Mouse (Mus musculus) cerebellum, adult 8-10 months (tissue): Measurements from ENCODE around the gene Colec11.

Source experiments
- DNase-seq: peaks from one replicate; pipeline ENCODE4 v3.0.0; 2022

Gene Colec11

DNA sequence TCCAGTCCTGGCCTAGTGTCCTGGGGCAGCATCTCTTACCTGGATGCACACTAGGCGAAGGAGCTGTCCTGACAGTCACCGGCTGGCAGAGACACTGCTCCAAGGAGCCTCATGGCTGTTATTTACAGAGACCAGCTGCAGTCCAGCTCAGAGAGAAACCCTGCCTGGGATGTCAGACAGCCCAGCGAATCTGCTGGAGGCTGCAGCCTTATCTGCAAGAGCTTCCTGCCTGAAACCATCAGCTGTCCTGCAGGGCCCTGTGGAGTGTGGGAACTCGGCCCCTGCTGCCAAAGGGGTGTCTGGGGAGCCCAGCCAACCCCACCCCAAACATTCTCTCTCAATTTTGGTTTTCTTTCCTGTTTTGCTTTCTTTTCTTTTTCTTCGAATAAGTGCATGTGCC is at the start of gene Colec11:
TSS of gene Colec11 (minus strand) at position 183 of the 400 bp plus-strand sequence.
- DNase-seq, result no peak

DNA sequence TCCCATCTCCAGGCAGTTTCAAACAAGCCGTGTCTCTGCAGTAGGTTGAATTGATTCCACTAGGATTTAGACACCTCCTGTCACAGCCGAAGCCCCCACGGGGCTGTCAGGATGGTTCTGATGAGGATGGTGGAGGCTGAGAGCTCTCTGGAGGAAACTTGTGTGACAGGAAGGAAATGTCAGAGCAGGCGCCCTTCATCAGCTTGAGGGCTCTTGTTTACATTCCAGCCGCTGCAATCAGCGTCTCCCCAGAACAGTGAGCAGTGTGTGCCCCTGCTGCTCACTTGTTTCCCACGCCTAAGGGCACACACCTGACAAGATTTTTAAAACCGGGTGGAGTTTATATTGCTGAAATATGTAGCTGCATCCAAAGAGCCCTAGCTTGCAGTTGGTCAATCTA is 44.1 kb upstream of the Colec11 start:
- DNase-seq, result no peak

DNA sequence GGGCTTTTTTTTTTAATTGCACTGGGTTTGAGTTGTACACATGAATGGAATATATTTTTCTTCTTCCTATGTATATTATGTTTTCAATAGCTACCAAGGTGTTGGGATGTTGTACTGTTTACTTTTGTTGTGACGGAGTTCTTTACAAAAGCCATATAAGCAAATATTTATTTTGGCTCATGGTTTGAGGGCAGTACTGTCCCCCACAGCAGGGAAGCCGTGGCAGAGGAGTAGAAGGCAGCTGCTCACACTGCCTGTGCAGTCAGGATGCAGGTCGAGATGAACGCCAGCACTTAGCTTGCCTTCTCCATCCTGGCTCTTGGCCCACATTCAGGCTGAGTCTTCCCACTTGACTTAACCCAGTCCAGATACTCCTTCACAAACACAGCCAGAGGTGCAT is 43.6 kb upstream of the Colec11 start:
- DNase-seq, result no peak

DNA sequence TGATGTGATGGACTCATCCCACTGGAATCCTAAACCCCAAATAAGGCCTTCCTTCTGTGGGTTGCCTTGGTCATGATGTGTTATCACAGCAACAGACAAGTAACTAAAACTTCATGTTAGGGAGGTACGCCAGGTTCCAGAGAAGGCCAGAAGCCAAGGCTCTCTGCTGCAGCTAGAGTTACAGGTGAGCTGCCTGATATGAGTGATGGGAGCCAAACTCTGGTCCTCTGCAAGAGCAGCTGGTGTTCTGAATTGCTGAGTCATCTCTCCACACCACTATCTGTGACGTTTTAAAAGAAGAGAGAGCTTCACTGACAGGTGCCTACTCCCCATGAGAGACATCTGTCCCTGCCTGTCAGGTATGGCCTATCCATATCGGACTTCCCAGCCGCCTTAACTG is 39.5 kb upstream of the Colec11 start:
- no peak for DNase-seq

DNA sequence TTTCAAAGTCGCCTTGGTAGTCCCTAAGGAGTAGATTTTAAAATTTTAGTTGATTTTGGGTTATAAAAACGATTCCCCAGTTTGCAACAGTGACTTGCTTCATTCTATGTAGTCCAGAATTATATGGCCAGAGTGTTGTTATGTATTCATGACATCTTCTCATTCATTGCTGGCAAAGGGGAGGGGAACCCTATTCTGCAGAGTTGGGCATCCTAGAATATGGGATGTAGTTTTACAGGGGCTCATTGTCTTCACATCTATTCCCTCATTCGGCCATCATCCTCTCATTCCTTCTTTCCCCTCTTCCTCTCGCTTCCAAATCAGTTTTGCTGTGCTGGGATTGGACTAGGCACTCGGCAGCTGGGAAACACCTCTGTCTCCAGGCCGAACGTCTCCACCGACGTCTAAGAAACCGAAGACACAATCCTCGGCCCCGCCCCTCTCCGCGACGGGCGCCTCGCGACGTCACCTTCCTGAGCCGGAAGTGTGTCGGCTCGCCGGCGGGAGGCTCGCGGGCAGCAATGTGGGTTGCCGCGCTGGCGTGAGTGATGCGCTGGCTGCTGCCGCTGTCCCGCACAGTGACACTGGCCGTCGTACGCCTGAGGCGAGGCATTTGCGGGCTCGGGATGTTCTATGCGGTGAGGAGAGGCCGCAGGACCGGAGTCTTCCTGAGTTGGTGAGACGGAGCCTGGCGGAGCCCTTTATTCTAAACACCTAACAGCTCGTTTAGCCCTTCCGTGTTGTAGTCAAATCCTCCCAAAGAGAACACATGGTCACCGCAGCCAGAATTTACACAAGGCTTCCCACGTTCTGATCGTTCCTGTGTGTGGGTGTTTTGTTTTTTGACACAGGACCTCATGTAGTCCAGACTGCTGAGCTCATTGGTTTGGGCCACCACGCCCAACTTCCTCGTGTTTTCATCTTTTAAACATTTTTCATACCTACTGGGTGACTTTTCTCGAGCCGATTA is 26.2 kb upstream of the Colec11 start, which contains the start of gene Rnaseh1:
TSS of gene Rnaseh1 (plus strand) at position 462 of the 970 bp plus-strand sequence.
- DNase-seq, result peak; percentile 84

DNA sequence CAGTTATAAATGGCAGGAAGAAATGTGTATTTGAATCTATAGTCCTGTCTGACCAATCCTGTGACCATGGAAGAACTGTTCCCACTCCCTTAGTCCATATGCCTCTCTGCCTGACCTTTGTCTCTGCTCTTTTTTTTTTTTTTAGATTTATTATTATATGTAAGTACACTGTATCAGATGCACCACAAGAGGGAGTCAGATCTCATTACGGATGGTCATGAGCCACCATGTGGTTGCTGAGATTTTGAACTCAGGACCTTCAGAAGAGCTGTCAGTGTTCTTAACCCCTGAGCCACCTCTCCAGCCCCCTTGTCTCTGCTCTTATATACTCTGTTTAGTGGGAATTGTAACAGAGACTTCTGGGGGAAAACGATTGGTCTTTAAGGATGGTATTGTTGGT is 15.6 kb upstream of the Colec11 start:
- no peak for DNase-seq

DNA sequence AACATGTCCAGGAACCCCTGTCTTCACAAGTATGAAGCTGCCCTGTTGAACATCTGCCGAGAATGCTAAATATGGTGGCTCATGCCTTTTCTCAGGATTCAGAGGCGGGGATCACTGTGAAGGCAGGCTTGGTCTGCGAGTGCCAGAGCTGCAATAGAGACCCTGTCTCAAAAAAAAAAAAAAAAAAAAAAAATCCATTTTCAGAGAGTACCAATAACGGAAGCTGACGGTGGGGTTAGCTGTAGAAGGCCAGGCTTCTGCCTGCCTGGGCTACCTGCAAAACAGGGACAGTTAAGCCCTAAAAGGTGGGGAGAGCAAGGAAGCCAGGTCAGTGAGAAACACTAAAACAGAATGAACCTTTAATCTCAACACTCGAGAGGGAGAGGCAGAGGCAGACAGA is 13.4 kb upstream of the Colec11 start:
- no peak for DNase-seq

DNA sequence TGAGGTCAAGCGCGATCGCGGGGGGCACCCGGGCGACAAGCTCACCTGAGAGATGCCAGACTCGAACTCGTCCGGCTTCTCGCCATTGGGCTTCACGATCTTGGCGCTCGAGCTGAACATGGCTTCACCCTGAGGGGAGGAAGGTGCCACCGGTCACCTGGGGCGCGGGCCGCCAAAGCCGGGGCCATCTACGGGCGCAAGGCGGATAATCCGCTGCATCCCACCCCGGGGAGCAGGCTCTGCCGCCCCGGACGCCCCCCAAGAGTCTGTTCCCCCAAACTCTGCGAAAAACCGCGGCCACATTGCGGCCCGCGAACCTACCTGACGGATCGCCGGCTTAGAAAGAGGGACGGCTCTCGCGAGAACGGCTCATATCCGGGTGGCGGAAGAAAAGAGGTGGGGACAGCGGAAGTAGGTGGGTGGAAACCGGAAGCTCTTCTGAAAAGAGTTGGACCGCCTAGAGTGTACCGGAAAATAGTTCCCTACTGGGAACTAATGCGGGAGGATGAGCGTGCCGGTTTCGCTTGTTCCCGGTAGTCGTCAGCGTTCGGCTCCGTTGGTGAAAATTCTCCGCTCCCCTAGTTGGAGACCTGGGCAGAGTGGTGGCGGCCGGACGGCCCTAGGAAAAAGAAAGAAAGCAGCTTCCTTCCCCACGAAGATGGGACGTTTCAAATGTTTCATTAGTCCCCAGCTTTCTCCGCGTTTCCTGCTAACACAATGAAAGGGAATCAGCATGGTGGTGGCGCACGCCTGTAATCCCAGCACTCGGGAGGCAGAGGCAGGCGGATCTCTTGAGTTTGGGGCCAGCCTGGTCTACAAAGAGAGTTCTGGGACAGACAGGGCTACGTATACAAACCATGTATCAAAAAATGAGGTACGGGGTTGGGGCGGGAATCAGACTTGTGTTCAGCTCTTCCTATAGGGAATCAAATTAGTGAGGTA is 12.6 kb upstream of the Colec11 start, which contains the start of gene Rps7:
TSS of gene Rps7 (minus strand) at position 419 of the 942 bp plus-strand sequence.
- peak; percentile 96 for DNase-seq

DNA sequence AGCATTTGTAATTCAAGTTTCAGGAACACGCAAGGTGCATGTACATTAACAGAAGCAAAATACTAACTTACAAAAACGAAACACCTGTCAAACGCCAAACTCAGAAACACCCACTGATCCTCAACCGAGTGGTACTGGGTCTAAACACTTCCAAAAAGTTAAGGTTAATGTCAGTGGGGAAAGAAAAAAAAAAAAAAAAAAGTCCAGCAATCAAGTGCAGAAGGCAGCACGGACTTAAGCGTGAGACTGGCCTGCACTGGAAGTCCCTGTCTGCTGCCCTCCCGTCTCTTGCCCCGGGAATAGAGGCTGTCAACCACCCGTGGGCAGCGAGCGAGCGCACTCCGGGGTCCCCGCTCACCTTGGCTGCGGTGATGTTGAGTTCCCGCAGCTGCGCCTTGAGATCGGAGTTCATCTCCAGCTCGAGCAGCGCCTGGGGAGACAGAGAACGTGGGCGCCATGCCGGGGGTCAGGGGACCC is 11.9 kb upstream of the Colec11 start:
- no peak for DNase-seq

DNA sequence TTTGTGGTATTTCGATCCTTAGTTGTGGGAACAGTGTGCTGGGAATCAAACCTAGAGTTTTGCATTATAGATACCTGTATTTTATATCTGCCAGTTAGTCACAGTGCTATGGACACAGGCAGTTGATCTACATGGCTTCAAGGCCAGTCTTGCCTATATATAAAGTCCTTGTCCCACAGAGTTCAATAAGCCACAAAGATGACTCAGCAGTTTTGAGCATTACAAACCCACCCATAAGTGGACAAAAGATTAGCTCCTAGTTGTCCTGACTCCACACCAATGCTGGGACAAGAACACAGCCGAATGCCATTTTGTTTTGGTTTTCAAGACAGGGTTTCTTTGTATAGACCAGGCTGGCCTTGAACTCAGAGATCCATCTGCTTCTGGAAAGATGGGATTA is 5.3 kb upstream of the Colec11 start:
- no peak for DNase-seq

DNA sequence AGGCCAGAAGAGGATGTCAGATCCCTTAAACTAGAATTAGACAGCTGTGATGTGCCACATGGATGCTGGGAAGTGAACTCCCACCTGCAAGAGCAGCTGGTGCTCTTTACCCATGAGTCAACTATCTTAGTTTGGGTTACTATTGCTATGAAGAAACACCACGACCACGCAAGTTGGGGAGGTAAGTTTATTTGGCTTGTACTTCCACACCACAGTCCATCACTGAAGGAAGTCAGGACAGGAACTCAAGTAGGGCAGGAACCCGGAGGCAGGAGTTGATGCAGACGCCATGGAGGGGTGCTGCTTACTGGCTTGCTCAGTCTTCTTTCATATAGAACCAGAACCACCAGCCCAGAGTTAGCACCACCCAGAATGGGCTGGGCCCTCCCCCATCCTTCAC is 3.9 kb upstream of the Colec11 start:
- no peak for DNase-seq

DNA sequence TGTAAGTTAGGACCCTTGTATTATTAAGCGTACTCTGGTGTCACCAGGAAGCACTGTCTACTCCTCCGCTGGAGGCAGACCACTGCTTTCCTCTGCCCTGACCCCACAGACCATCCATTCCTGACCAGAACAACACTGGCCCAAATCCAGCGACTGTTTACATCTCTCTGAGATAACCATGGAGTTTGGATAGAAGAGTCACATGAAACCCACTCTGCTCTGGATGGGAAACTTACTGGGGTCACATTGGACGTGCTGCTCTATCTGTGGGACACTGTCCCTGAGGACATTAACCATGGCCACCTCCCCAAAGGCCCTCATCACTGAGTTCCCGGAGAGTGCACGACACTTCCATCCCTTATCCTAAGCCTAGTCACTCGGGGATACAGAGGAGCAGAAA is 2.2 kb upstream of the Colec11 start:
- no peak for DNase-seq

DNA sequence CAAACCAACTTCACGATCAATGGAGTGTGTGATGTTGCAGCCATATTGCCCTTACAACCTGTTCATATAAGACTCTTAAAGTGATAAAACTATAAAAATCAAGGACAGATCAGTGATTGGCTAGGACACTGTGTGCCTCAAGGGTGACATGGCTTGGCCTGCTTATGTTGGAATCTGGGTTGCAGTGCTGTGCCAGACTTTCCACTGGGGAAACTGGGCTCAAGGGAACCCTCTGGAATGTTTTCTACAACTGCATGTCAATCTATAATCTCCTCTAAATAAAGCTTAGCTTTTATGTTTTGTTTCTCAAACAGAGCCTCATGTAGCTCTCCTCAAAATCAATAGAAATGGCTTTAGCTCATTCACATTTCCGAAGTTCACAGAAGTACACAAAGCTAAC is 1.1 kb upstream of the Colec11 start:
- DNase-seq, result no peak

DNA sequence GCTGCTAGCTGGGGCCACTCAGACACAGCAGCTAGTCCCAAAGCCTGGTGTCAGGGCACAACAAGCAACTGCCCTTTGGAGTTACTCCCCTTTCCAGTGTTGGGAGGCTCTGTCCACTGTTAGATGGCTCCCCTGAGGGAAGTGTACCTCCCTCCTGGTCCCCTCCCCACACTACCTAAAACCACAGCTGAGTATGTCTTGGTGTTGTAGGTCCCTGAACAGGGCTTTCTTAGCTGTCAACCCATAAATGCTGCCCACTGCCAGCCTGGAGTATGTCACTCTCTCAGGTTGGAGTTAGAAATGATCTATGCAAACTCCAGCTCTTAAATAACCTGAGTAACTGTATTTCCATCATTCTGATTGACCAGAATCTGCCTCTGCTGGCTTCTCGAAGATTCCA is 536 bp downstream of the Colec11 start:
- no peak for DNase-seq

DNA sequence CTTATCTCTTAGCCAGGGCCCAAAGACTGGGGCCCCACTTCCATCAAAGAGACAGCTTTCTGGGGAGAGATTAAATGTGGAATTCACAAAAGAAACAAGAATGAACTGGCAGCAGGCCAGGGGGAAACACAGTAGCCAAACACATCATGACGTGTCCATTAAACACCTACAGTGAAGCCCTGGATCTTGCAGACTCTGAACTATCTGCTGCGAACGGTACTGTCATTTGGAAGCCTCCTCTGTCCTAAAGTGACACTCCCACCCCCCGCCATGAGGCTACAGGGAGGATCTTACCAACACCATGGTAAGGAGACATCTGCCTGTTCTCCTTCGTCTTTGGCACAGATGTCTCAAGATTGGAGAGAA is 1.0 kb downstream of the Colec11 start:
- DNase-seq, result no peak

DNA sequence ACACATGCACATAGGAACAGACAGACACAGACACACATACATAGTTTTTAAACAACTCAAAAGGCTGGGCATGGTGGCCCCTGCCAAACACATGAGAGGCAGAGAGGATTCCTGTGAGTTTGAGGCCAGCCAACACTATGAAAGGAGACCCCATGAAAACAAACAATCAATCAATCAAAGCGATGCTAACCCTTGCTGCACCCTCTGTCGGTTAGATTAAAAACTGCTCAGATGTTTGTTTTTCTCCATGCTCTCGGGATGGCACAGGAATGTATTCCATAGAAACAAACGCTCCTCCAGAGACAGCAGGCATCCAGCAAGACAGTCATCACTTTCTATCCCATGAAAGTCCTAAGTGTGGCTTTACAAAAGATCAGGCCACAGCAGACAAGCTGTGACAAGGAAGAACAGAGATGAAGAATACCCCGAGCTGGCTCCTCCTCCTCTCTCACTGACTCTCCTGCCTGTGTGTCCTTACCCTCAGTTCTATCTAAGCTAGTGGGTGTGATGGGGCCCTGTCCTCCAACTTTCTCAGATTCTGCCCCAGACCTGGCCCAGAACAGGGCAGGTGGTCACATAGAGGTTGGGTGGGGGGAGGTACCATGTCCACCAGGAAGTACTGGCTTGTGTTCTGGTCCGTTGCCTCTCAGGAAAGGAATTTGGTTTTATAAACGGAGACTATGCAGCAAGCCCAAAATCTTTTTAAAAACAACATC is 1.6 kb downstream of the Colec11 start:
- DNase-seq, result no peak

DNA sequence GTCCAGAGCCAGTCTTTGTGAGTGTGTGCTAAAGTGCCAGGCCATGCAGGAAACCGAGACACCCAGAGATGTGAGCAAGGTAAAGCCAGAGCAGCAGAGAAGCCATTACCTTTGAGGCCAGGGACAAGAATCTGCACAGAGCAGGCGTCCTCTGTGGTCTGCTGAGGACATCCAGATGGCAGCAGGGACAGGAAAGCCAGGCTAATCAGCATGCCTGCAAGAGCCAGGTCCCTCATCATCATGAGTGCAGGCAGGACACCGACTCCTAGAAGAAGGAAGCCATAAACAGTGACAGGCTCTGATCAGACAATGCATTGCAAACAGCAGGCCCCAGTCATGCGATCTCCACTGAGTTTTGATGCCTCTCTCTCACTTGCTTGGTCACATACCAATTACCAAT is 5.9 kb downstream of the Colec11 start:
- DNase-seq, result no peak

DNA sequence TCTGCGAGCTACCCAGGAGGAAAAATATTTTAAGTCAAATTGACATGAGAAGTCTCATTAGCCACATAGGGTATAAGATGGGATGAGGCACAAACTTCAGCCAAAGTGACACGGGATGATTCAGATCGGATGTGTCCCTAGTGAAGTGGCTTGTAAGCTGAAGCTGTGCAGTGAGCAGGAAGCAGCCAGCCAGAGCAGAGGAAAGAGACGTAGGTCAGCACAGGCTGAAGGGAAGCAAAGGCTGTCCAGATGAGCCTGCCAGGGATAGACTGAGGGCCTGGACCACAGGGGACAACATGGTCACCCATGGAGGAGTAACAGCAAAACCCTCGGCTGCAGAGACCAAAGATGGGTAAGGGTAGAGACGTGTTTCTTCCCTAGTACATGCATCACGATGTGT is 8.8 kb downstream of the Colec11 start:
- no peak for DNase-seq

DNA sequence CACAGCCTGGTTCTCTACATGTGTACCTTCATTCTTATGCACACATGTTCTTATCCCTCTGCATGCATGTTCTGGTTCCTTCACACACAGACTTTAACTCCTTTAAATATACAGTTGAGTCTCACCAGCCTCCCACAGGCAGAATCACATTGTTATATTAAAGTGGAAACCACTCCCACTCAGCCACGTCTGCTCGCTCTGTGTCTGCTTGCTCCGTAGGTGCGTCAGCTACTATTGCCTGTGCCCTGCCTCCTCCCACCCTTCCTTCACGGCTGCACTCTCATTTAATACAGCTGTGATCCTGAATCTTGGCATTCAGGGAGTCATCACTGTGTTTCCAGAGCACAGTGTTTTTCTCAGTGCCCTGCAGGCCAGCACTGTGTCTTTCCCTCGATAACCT is 10.8 kb downstream of the Colec11 start:
- DNase-seq, result no peak

DNA sequence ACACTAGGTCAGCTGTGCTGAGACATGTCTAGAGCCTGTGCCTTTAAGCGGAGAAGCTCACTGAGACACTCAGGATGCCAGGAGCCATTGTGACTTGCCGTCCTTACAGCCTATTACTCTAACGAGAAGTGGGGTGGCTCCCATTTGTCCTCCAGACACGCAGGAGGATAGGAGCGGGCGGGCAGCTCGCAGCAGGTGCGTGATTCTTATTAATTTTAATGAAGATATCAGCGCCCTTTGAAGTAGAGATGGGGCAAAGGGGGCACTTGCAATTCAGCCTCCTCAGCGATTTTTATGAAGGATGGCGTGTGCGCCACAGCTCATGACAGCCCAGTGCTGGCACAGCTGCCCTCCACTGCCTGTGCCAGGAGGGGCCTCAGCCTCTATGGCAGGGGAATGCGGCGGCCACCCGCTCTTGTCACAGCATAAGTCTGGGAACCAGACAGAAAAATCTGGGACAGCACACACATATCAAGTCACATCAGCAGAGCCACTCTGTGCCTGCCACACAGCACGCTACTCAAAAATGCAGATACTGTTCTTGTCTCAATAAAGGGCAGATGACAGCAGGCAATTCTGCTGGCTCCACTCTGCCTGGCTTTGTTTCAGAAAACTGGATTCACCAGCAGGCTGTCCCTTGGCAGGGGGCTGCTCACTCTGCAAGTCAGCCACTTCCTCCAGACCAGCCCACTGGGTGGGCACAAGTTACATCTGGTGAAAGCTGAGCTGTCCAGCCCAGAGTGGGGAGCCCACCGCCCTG is 15.5 kb downstream of the Colec11 start:
- DNase-seq, result peak; percentile 46

DNA sequence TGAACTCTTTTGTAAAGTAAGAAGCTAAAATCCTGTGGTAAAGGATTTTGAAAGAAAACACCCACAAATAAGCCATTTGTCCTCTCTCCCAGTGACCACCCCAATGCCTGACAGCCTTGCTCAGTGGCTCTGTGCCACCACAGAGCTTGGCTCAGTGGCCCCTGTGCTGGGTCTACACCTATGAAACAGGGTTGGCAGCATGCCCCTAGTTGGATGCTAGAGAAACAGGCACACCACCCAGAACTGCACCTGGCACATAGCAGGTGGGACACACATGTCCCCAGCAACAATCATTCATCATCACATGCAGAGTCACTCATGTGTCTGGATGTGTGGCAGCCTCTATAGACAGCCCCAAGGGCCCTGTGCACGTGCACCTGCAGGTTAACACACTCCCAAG is 19.7 kb downstream of the Colec11 start:
- DNase-seq, result no peak

DNA sequence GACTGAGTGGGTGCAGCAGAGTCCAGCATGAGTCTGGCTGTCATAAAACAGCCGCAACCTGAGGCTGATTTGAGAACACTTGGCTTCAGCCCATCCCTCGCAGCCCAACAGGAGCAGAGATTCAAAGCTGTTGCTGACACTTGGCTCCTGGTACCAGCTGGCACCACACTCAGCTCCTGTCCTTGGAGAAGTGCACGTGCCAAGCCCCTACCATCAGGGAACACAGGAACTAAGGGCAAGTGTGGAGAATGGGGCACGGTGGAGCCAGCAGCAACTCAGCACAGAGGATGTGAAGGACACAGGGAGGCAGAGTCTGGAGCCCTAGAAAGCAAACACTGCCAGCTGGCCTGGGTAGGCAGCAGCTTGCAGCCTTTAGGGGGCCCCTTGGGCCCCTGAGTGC is 20.9 kb downstream of the Colec11 start:
- DNase-seq, result peak; percentile 61
